Mouse (Mus musculus) embryonic facial prominence, embryonic 11.5 days (tissue): ENCODE measurements around the gene Clcnkb. TPM values are rescaled to one million over a fixed set of nuclear protein-coding genes. Genes with fewer than 3 reads are reported as not detected.

Source experiments
- ATAC-seq: fragments of 200-750 bp; cut with Nextera tagmentation; replicated peaks from 2 replicates; pipeline ENCODE4 v1.8.0; 2017; ENCODE audit warnings: low read depth; ENCODE audit not compliant: insufficient number of reproducible peaks, low FRiP score, low TSS enrichment
- DNase-seq: peaks from one replicate; pipeline ENCODE4 v3.0.0-alpha.2; 2015; ENCODE audit warnings: low spot score
- H3K27ac ChIP-seq: fragments of 300-500 bp; sonication (generic); replicated peaks from 2 replicates; pipeline ENCODE4 v1.5.1; 2014; ENCODE audit warnings: mild to moderate bottlenecking, low read depth, low read length, control low read depth
- H3K27me3 ChIP-seq: fragments of 300-500 bp; sonication (generic); 2 replicates; pipeline ENCODE4 v1.6.1; 2014; ENCODE audit warnings: mild to moderate bottlenecking, low read length, moderate library complexity, mixed read lengths; ENCODE audit not compliant: control insufficient read depth, insufficient read depth
- H3K36me3 ChIP-seq: fragments of 300-500 bp; sonication (generic); replicated peaks from 2 replicates; pipeline ENCODE4 v1.6.1; 2014; ENCODE audit warnings: low read depth, mild to moderate bottlenecking, low read length, moderate library complexity, mixed read lengths; ENCODE audit not compliant: control insufficient read depth, insufficient read depth
- H3K4me1 ChIP-seq: fragments of 300-500 bp; sonication (generic); 2 replicates; pipeline ENCODE4 v1.6.1; 2014; ENCODE audit warnings: low read length, mixed read lengths; ENCODE audit not compliant: control insufficient read depth, insufficient read depth
- H3K4me2 ChIP-seq: fragments of 300-500 bp; sonication (generic); 2 replicates; pipeline ENCODE4 v1.6.1; 2014; ENCODE audit warnings: low read depth, mild to moderate bottlenecking, control low read depth, low read length, moderate library complexity
- H3K4me3 ChIP-seq: fragments of 300-500 bp; sonication (generic); 2 replicates; pipeline ENCODE4 v1.5.1; 2014; ENCODE audit warnings: low read depth, low read length, control low read depth
- H3K9ac ChIP-seq: fragments of 300-500 bp; sonication (generic); replicated peaks from 2 replicates; pipeline ENCODE4 v1.6.1; 2014; ENCODE audit warnings: mild to moderate bottlenecking, control low read depth, low read length
- H3K9me3 ChIP-seq: fragments of 300-500 bp; sonication (generic); replicated peaks from 2 replicates; pipeline ENCODE4 v1.6.1; 2016; ENCODE audit warnings: mild to moderate bottlenecking, low read length, inconsistent platforms, mixed read lengths; ENCODE audit not compliant: control insufficient read depth
- WGBS: fragments of 180-500 bp; shearing (Covaris S2); extraction: QIAGEN DNeasy Blood & Tissue Kit; methylation state at CpG from one replicate; pipeline ENCODE4 v1.1.7; 2014; 5-methylcytosine and 5-hydroxymethylcytosine counted together
- polyA plus RNA-seq: library from polyadenylated mRNA; unstranded; fragments of >200 nt; fragmentation: Nextera tagmentation; extraction: Ambion mirVana; gene quantifications from 2 replicates; pipeline ENCODE4 v1.2.1, GENCODE M21; 2014

Clcnkb gene
- polyA plus RNA-seq, 1 experiment from 2014 or later: not detected

GRCm38 (mm10) chr4:141458236-141458635 lies 42.4 kb upstream of the Clcnkb start:
- ATAC-seq (peak; percentile 70), DNase-seq (peak; percentile 54)
- no peaks in the 10 kb centered on the region for H3K27me3 ChIP-seq
- WGBS: 9% methylated on average over 7 of the region's 7 CpGs
- H3K9me3 ChIP-seq: no peaks in the 10 kb centered on the region
- no peak overlapping the region for H3K4me3 ChIP-seq
- peaks cover 3% of the 10 kb centered on the region for H3K4me1 ChIP-seq
- peak overlapping the region; percentile 44; the same call in 1 of the 2 replicates for H3K27ac ChIP-seq
- H3K4me2 ChIP-seq: no peak overlapping the region
- peak overlapping the region; percentile 3 for H3K9ac ChIP-seq
- H3K36me3 ChIP-seq: no peaks in the 10 kb centered on the region; the same call in none of the 2 replicates

- Histone ChIP-seq H3K9me3 (no peaks in the 10 kb centered on the region), H3K4me2 (no peak overlapping the region), H3K36me3 (no peaks in the 10 kb centered on the region; the same call in 1 of the 2 replicates), H3K4me3 (no peak overlapping the region), H3K9ac (no peak overlapping the region), H3K27me3 (no peaks in the 10 kb centered on the region), H3K27ac (no peak overlapping the region), H3K4me1 (peaks cover 3% of the 10 kb centered on the region)
- no peak for ATAC-seq
- 93% methylated on average over 14 of the region's 14 CpGs for WGBS
- no peak for DNase-seq
Observed at GRCm38 (mm10) chr4:141456193-141456938, 40.6 kb upstream of the Clcnkb start.

GRCm38 (mm10) chr4:141455526-141455925 lies 39.7 kb upstream of the Clcnkb start:
- no peak overlapping the region for H3K27ac ChIP-seq
- H3K9ac ChIP-seq: no peak overlapping the region
- H3K4me2 ChIP-seq: no peak overlapping the region
- WGBS: 70% methylated on average over 4 of the region's 4 CpGs
- no peak overlapping the region for H3K4me3 ChIP-seq
- peaks cover 3% of the 10 kb centered on the region for H3K4me1 ChIP-seq
- H3K27me3 ChIP-seq: no peaks in the 10 kb centered on the region
- DNase-seq (no peak), ATAC-seq (no peak)
- no peaks in the 10 kb centered on the region; the same call in 1 of the 2 replicates for H3K36me3 ChIP-seq
- no peaks in the 10 kb centered on the region for H3K9me3 ChIP-seq

- no peak for DNase-seq
- WGBS: 79% methylated on average over 14 of the region's 14 CpGs
- Histone ChIP-seq H3K9me3 (no peaks in the 10 kb centered on the region), H3K36me3 (peaks cover 2% of the 10 kb centered on the region; the same call in 1 of the 2 replicates), H3K4me3 (no peak overlapping the region), H3K27ac (no peak overlapping the region), H3K9ac (no peak overlapping the region), H3K4me1 (peaks cover 3% of the 10 kb centered on the region), H3K4me2 (no peak overlapping the region), H3K27me3 (no peaks in the 10 kb centered on the region)
- no peak for ATAC-seq
Observed at GRCm38 (mm10) chr4:141454581-141455350, 39.0 kb upstream of the Clcnkb start.

GRCm38 (mm10) chr4:141451916-141452450 lies 36.2 kb upstream of the Clcnkb start:
- ATAC-seq (no peak), DNase-seq (no peak)
- WGBS: 94% methylated on average over 9 of the region's 9 CpGs
- Histone ChIP-seq H3K27ac (no peak overlapping the region), H3K9me3 (no peaks in the 10 kb centered on the region), H3K9ac (no peak overlapping the region), H3K4me1 (no peaks in the 10 kb centered on the region), H3K36me3 (peaks cover 5% of the 10 kb centered on the region), H3K4me2 (no peak overlapping the region), H3K4me3 (no peak overlapping the region), H3K27me3 (no peaks in the 10 kb centered on the region)

GRCm38 (mm10) chr4:141451251-141451650 lies 35.4 kb upstream of the Clcnkb start:
- Histone ChIP-seq H3K4me3 (no peak overlapping the region), H3K9me3 (no peaks in the 10 kb centered on the region), H3K9ac (no peak overlapping the region), H3K27ac (no peak overlapping the region), H3K4me1 (no peaks in the 10 kb centered on the region), H3K36me3 (peaks cover 5% of the 10 kb centered on the region), H3K27me3 (no peaks in the 10 kb centered on the region), H3K4me2 (no peak overlapping the region)
- ATAC-seq: no peak
- 78% methylated on average over 2 of the region's 2 CpGs for WGBS
- DNase-seq: no peak

- no peak for DNase-seq
- ATAC-seq: no peak
- peaks cover 2% of the 10 kb centered on the region; the same call in 1 of the 2 replicates for H3K4me1 ChIP-seq
- no peaks in the 10 kb centered on the region for H3K9me3 ChIP-seq
- no peak overlapping the region for H3K9ac ChIP-seq
- WGBS: 74% methylated on average over 7 of the region's 7 CpGs
- no peak overlapping the region for H3K4me2 ChIP-seq
- peaks cover 5% of the 10 kb centered on the region for H3K36me3 ChIP-seq
- no peak overlapping the region for H3K27ac ChIP-seq
- H3K27me3 ChIP-seq: no peaks in the 10 kb centered on the region
- H3K4me3 ChIP-seq: no peak overlapping the region
Observed at GRCm38 (mm10) chr4:141446211-141446610, 30.4 kb upstream of the Clcnkb start.
